In genomic region chr11:116611883-116612282, GRCm38 (mm10) we compare ENCODE assay signal across 33 mouse cellular contexts. TPM values are rescaled to one million over a fixed set of nuclear protein-coding genes. Genes with fewer than 3 reads are reported as not detected.
DNase-seq lines count a peak whose midpoint lies in the region; ATAC-seq and TF ChIP-seq lines count a peak whose summit lies in the region.
"Had no signal": no experiment of that assay in that cellular context is flagged by ENCODE, and none has a peak within 500 bp of the region (broad histone marks: within the 10 kb centered on the region; RNA-seq: fewer than 3 reads in every experiment).

No protein-coding gene starts in this region.

- peak overlapping the region; percentile 43; the same call in 1 of the 2 replicates for H3K27ac ChIP-seq in liver, embryonic 12.5 days
- H3K27ac ChIP-seq in liver, embryonic 11.5 days (ENCODE audit: low read depth, low read length), result no peak overlapping the region
- peak overlapping the region; percentile 7; the same call in 1 of the 2 replicates for H3K27ac ChIP-seq in liver, postnatal 0 days (ENCODE audit: low read depth)
- H3K27ac ChIP-seq: embryonic facial prominence, embryonic 10.5 days; embryonic facial prominence, embryonic 13.5 days; forebrain, embryonic 12.5 days; hindbrain, embryonic 10.5 days; hindbrain, embryonic 14.5 days; hindbrain, postnatal 0 days had no signal

- H3K9me3 ChIP-seq in liver, embryonic 12.5 days (replicated peaks), result no peaks in the 10 kb centered on the region
- H3K9me3 ChIP-seq in liver, embryonic 11.5 days (ENCODE audit: control insufficient read depth, low read length), result no peaks in the 10 kb centered on the region
- no peaks in the 10 kb centered on the region for H3K9me3 ChIP-seq in liver, postnatal 0 days (ENCODE audit: low read length)
- H3K9me3 ChIP-seq: embryonic facial prominence, embryonic 10.5 days; embryonic facial prominence, embryonic 13.5 days; forebrain, embryonic 12.5 days; hindbrain, embryonic 10.5 days had no signal

- WGBS in liver, embryonic 12.5 days (ENCODE audit: insufficient replicate concordance), result 78% methylated on average over 9 of the region's 9 CpGs
- 83% methylated on average over 9 of the region's 9 CpGs for WGBS in liver, embryonic 11.5 days
- 63% methylated on average over 9 of the region's 9 CpGs for WGBS in liver, postnatal 0 days (ENCODE audit: insufficient replicate concordance)

- no peak overlapping the region for H3K4me3 ChIP-seq in liver, embryonic 12.5 days
- H3K4me3 ChIP-seq in liver, embryonic 11.5 days (ENCODE audit: low read depth, low read length), result no peak overlapping the region
- H3K4me3 ChIP-seq in liver, postnatal 0 days (ENCODE audit: low read depth, low read length), result no peak overlapping the region
- H3K4me3 ChIP-seq: embryonic facial prominence, embryonic 10.5 days; embryonic facial prominence, embryonic 13.5 days; erythroblast, embryonic 14.5 days; forebrain, embryonic 12.5 days; hindbrain, embryonic 10.5 days had no signal

- no peak overlapping the region for H3K4me2 ChIP-seq in liver, embryonic 12.5 days
- no peak overlapping the region for H3K4me2 ChIP-seq in liver, embryonic 11.5 days
- no peak overlapping the region for H3K4me2 ChIP-seq in liver, postnatal 0 days (ENCODE audit: low read depth, low read length)
- H3K4me2 ChIP-seq: embryonic facial prominence, embryonic 13.5 days; forebrain, embryonic 12.5 days; heart, embryonic 11.5 days; hindbrain, embryonic 14.5 days had no signal

- H3K27me3 ChIP-seq in liver, embryonic 12.5 days (replicated peaks), result no peaks in the 10 kb centered on the region
- no peaks in the 10 kb centered on the region for H3K27me3 ChIP-seq in liver, embryonic 11.5 days (replicated peaks; ENCODE audit: control insufficient read depth, insufficient read depth, low read length)
- H3K27me3 ChIP-seq in liver, postnatal 0 days (ENCODE audit: insufficient read depth, low read length), result no peaks in the 10 kb centered on the region
- H3K27me3 ChIP-seq: embryonic facial prominence, embryonic 13.5 days; forebrain, embryonic 12.5 days had no signal

- no peak for TF ChIP-seq EP300 in liver, postnatal 0 days (IDR thresholded peaks at IDR 0.05; ENCODE audit: low read depth)

- peaks cover 78% of the 10 kb centered on the region for H3K4me1 ChIP-seq in liver, embryonic 12.5 days
- peaks cover 49% of the 10 kb centered on the region for H3K4me1 ChIP-seq in liver, embryonic 11.5 days (replicated peaks; ENCODE audit: control insufficient read depth, insufficient read depth, low read length)
- H3K4me1 ChIP-seq in liver, postnatal 0 days (ENCODE audit: insufficient read depth), result peaks cover 53% of the 10 kb centered on the region

- H3K36me3 ChIP-seq in liver, embryonic 12.5 days, result peaks cover 35% of the 10 kb centered on the region
- 0 out of 2 replicates have a peak, but pooled peaks cover under 1% of the 10 kb centered on the region for H3K36me3 ChIP-seq in liver, embryonic 11.5 days (ENCODE audit: control insufficient read depth, insufficient read depth, low read length)
- peaks cover 24% of the 10 kb centered on the region for H3K36me3 ChIP-seq in liver, postnatal 0 days (replicated peaks; ENCODE audit: insufficient read depth, low read length)
- H3K36me3 ChIP-seq: embryonic facial prominence, embryonic 10.5 days; forebrain, embryonic 12.5 days; hindbrain, embryonic 10.5 days had no signal

- TF ChIP-seq CTCF in liver, postnatal 0 days (IDR thresholded peaks at IDR 0.05; ENCODE audit: low read depth), result no peak

- H3K9ac ChIP-seq in liver, embryonic 12.5 days, result no peak overlapping the region
- H3K9ac ChIP-seq in liver, embryonic 11.5 days (ENCODE audit: low read depth, low read length), result no peak overlapping the region
- no peak overlapping the region for H3K9ac ChIP-seq in liver, postnatal 0 days (replicated peaks)
- H3K9ac ChIP-seq: embryonic facial prominence, embryonic 13.5 days; forebrain, embryonic 12.5 days; hindbrain, embryonic 14.5 days had no signal

- ATAC-seq in liver, embryonic 12.5 days, result no peak
- no peak for ATAC-seq in liver, embryonic 11.5 days (replicated peaks; ENCODE audit: low FRiP score)
- ATAC-seq in liver, postnatal 0 days, result no peak
- ATAC-seq in monocyte, adult 5-6 weeks (replicated peaks; ENCODE audit: insufficient number of reproducible peaks, low FRiP score, low TSS enrichment, poor library complexity, severe bottlenecking), result no peak
- ATAC-seq: CD4-positive, CD25-positive, alpha-beta regulatory T cell, adult 4 months; forebrain, embryonic 16.5 days; hindbrain, postnatal 0 days had no signal

- no peak for DNase-seq in liver, embryonic 11.5 days (ENCODE audit: low spot score)
- DNase-seq in spleen, postnatal 36 days (ENCODE audit: low spot score in 2 of 2), result peak; percentile 68 to 69
- DNase-seq in spleen, adult 12 weeks (ENCODE audit: low spot score), result no peak
- no peak for DNase-seq in liver, postnatal 0 days
- no peak for DNase-seq in urinary bladder, postnatal 4 days (ENCODE audit: low spot score in 2 of 2)
- DNase-seq: adrenal gland, adult 2 months; adrenal gland, postnatal 14 days; cerebellum, adult 11-12 months; cerebellum, adult 8-10 months; cerebellum, postnatal 36 days; embryo, embryonic 11 days; gastrocnemius, postnatal 10 days; gastrocnemius, postnatal 36 days; heart, postnatal 36 days had no signal

RNA-seq across cellular contexts. Expression of gene Rhbdf2, which starts 14.9 kb away (rescaled TPM):
- 8.0 and 8.5 TPM in 2 replicates for polyA plus RNA-seq in liver, embryonic 12.5 days (2016; fragmentation: Nextera tagmentation; extraction: Ambion mirVana)
- 9.9 and 10.6 TPM in 2 replicates for polyA plus RNA-seq in liver, embryonic 11.5 days (2014; fragmentation: Nextera tagmentation; extraction: Ambion mirVana)
- polyA plus RNA-seq in liver, postnatal 0 days (2015; fragmentation: Nextera tagmentation; extraction: Ambion mirVana), result 4.9 and 6.2 TPM in 2 replicates
- total RNA-seq in monocyte, adult 5-6 weeks (2017), result 14.1 to 16.7 TPM (median 15.1 TPM) in 3 replicates

RNA-seq across cellular contexts. Expression of gene Aanat, which starts 25.7 kb away (rescaled TPM):
- not detected in 2 replicates for polyA plus RNA-seq in liver, embryonic 12.5 days (2016; fragmentation: Nextera tagmentation; extraction: Ambion mirVana)
- not detected in 2 replicates for polyA plus RNA-seq in liver, embryonic 11.5 days (2014; fragmentation: Nextera tagmentation; extraction: Ambion mirVana)
- polyA plus RNA-seq in liver, postnatal 0 days (2015; fragmentation: Nextera tagmentation; extraction: Ambion mirVana), result not detected in 2 replicates
- not detected in 3 replicates for total RNA-seq in monocyte, adult 5-6 weeks (2017)
- total RNA-seq: adrenal gland, adult 2 months; adrenal gland, postnatal 14 days; adrenal gland, postnatal 4 days; gastrocnemius, adult 18-20 months; gastrocnemius, postnatal 10 days; gastrocnemius, postnatal 36 days; granulocyte monocyte progenitor cell, adult 5-6 weeks; heart, adult 8-10 months; heart, postnatal 36 days; MEL had no signal
- polyA plus RNA-seq: adrenal gland, adult 2 months; C2C12; CD4-positive, CD25-positive, alpha-beta regulatory T cell, adult 4 months; embryonic facial prominence, embryonic 10.5 days; embryonic facial prominence, embryonic 13.5 days; erythroblast, embryonic 14.5 days; forebrain, embryonic 16.5 days; heart, embryonic 11.5 days; heart, postnatal 0 days; hindbrain, embryonic 10.5 days had no signal

RNA-seq across cellular contexts. Expression of gene Ube2o, which starts 30.6 kb away (rescaled TPM):
- polyA plus RNA-seq in liver, embryonic 12.5 days (2016; fragmentation: Nextera tagmentation; extraction: Ambion mirVana), result 40.0 and 40.2 TPM in 2 replicates
- polyA plus RNA-seq in liver, embryonic 11.5 days (2014; fragmentation: Nextera tagmentation; extraction: Ambion mirVana), result 13.5 and 13.9 TPM in 2 replicates
- 15.2 and 16.3 TPM in 2 replicates for polyA plus RNA-seq in liver, postnatal 0 days (2015; fragmentation: Nextera tagmentation; extraction: Ambion mirVana)
- total RNA-seq in monocyte, adult 5-6 weeks (2017), result 16.3 to 21.9 TPM (median 19.8 TPM) in 3 replicates

RNA-seq across cellular contexts. Expression of gene Prcd, which starts 41.5 kb away (rescaled TPM):
- polyA plus RNA-seq in liver, embryonic 12.5 days (2016; fragmentation: Nextera tagmentation; extraction: Ambion mirVana), result 0.19 and 0.41 TPM in 2 replicates
- 0.62 and 0.74 TPM in 2 replicates for polyA plus RNA-seq in liver, embryonic 11.5 days (2014; fragmentation: Nextera tagmentation; extraction: Ambion mirVana)
- 0.32 TPM in 1 of 2 replicates, not detected in the other for polyA plus RNA-seq in liver, postnatal 0 days (2015; fragmentation: Nextera tagmentation; extraction: Ambion mirVana)
- total RNA-seq in monocyte, adult 5-6 weeks (2017), result not detected in 3 replicates
- total RNA-seq: granulocyte monocyte progenitor cell, adult 5-6 weeks had no signal
- polyA plus RNA-seq: CD4-positive, CD25-positive, alpha-beta regulatory T cell, adult 4 months; erythroblast, embryonic 14.5 days had no signal

RNA-seq across cellular contexts. Expression of gene Cygb, which starts 42.2 kb away (rescaled TPM):
- 0.83 and 1.2 TPM in 2 replicates for polyA plus RNA-seq in liver, embryonic 12.5 days (2016; fragmentation: Nextera tagmentation; extraction: Ambion mirVana)
- 2.0 and 2.5 TPM in 2 replicates for polyA plus RNA-seq in liver, embryonic 11.5 days (2014; fragmentation: Nextera tagmentation; extraction: Ambion mirVana)
- polyA plus RNA-seq in liver, postnatal 0 days (2015; fragmentation: Nextera tagmentation; extraction: Ambion mirVana), result 3.6 and 3.7 TPM in 2 replicates
- 0.29 TPM in 1 of 3 replicates, not detected in the others for total RNA-seq in monocyte, adult 5-6 weeks (2017)
- total RNA-seq: granulocyte monocyte progenitor cell, adult 5-6 weeks had no signal
- polyA plus RNA-seq: CD4-positive, CD25-positive, alpha-beta regulatory T cell, adult 4 months had no signal

Comparison
In these comparisons a context has a peak if more than half of its experiments do, and no peak if none do; other contexts are left out.
1. DNase-seq: peak in spleen, postnatal 36 days (2 of 2); none in liver, embryonic 11.5 days (single experiment), spleen, adult 12 weeks (single experiment), liver, postnatal 0 days (single experiment) and urinary bladder, postnatal 4 days (0 of 2).